Mouse (Mus musculus): ENCODE data around the gene Klhl21. TPM values are rescaled to one million over a fixed set of nuclear protein-coding genes. Genes with fewer than 3 reads are reported as not detected.
A peak's percentile ranks its signal among the peaks of the same experiment; 100 is the strongest.

The Klhl21 gene
- polyA plus RNA-seq, 1 experiment = 17.1 TPM

- peak within 1 kb of the TSS; percentile 84 for H3K4me3 ChIP-seq (ENCODE audit: control insufficient read depth, low read depth, low read length)
- TF ChIP-seq CTCF (IDR thresholded peaks at IDR 0.05; ENCODE audit: control insufficient read depth, insufficient read depth, insufficient replicate concordance, low read depth, low read length) (no peak), POLR2A (IDR thresholded peaks at IDR 0.05; ENCODE audit: control insufficient read depth, low read depth, low read length) (no peak)
- H3K27ac ChIP-seq (ENCODE audit: control insufficient read depth, insufficient read depth, low read depth, low read length) = peak within 1 kb of the TSS; percentile 65
- no peaks in the 10 kb centered on the region for H3K36me3 ChIP-seq (ENCODE audit: control insufficient read depth, insufficient read depth, low read length)
- H3K4me1 ChIP-seq (ENCODE audit: control insufficient read depth, insufficient read depth, low read length) = peaks cover 14% of the 10 kb centered on the region
- no peaks in the 10 kb centered on the region for H3K27me3 ChIP-seq (ENCODE audit: control insufficient read depth, insufficient read depth, low read length)
These were observed 20.1 kb upstream of the Klhl21 start, which contains the start of gene Thap3 for GRCm38 (mm10) chr4:151988342-151989109. TSS of gene Thap3 (minus strand) at chr4:151988997.

- Histone ChIP-seq H3K4me1 (ENCODE audit: control insufficient read depth, insufficient read depth, low read length) (peaks cover 14% of the 10 kb centered on the region), H3K4me3 (ENCODE audit: control insufficient read depth, low read depth, low read length) (peak overlapping the region; percentile 84), H3K36me3 (ENCODE audit: control insufficient read depth, insufficient read depth, low read length) (no peaks in the 10 kb centered on the region), H3K27ac (ENCODE audit: control insufficient read depth, insufficient read depth, low read depth, low read length) (0 out of 2 replicates have a peak overlapping the region, but pooled peaks have one; percentile 30), H3K27me3 (ENCODE audit: control insufficient read depth, insufficient read depth, low read length) (no peaks in the 10 kb centered on the region)
- TF ChIP-seq POLR2A (IDR thresholded peaks at IDR 0.05; ENCODE audit: control insufficient read depth, low read depth, low read length) = no peak
- no peak for TF ChIP-seq CTCF (IDR thresholded peaks at IDR 0.05; ENCODE audit: control insufficient read depth, insufficient read depth, insufficient replicate concordance, low read depth, low read length)
These were observed 19.5 kb upstream of the Klhl21 start for GRCm38 (mm10) chr4:151989110-151989488.

DNA sequence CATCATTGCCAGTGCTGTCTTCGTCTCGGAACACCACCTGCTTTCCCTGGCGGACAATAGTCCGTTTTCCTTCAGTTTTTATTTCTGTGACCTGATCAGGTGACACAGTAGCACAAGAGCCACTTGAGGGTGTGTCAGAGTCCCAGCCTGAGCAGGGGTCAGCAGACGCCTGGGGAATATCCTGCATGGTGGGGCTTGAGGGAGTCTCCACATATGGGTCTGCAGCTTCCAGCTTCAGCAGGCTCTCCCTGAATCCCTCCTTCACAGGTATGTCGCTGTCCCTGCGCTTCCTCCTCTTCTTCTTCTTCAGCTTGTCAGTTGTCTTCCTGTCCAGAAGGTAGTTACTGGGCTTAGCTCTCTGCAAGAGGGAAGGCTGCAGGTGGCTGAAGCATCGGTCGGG, 16.5 kb upstream of the Klhl21 start:
- H3K27me3 ChIP-seq (ENCODE audit: control insufficient read depth, insufficient read depth, low read length) = no peaks in the 10 kb centered on the region
- H3K27ac ChIP-seq (ENCODE audit: control insufficient read depth, insufficient read depth, low read depth, low read length) = no peak overlapping the region
- no peaks in the 10 kb centered on the region for H3K36me3 ChIP-seq (ENCODE audit: control insufficient read depth, insufficient read depth, low read length)
- TF ChIP-seq CTCF (IDR thresholded peaks at IDR 0.05; ENCODE audit: control insufficient read depth, insufficient read depth, insufficient replicate concordance, low read depth, low read length) (no peak), POLR2A (IDR thresholded peaks at IDR 0.05; ENCODE audit: control insufficient read depth, low read depth, low read length) (no peak)
- H3K4me3 ChIP-seq (ENCODE audit: control insufficient read depth, low read depth, low read length) = no peak overlapping the region
- H3K4me1 ChIP-seq (ENCODE audit: control insufficient read depth, insufficient read depth, low read length) = peaks cover 14% of the 10 kb centered on the region

DNA sequence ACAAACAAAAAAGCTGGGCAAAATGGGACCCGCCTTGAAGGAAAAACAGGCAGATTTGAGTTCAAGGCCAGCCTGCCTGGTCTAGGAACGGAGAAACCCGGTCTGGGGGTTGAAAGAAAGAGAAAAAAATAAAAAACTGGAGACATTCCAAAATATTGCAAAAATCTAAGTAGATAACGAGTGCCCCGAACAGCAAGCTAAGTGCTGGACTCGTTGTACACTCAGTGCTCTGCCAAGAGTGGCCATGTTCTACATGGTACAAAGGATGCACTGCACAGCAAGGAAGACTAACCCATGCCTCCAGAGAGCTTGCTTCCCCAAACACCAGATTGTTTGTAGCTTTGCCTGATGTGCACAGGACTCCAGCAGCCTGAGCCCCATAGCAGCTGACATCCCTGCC, 15.6 kb upstream of the Klhl21 start:
- TF ChIP-seq POLR2A (IDR thresholded peaks at IDR 0.05; ENCODE audit: control insufficient read depth, low read depth, low read length) = no peak; the same call in 1 of the 2 replicates
- no peak for TF ChIP-seq CTCF (IDR thresholded peaks at IDR 0.05; ENCODE audit: control insufficient read depth, insufficient read depth, insufficient replicate concordance, low read depth, low read length)
- H3K4me1 ChIP-seq (ENCODE audit: control insufficient read depth, insufficient read depth, low read length) = peaks cover 13% of the 10 kb centered on the region
- peak overlapping the region; percentile 73 for H3K27ac ChIP-seq (ENCODE audit: control insufficient read depth, insufficient read depth, low read depth, low read length)
- H3K27me3 ChIP-seq (ENCODE audit: control insufficient read depth, insufficient read depth, low read length) = no peaks in the 10 kb centered on the region
- H3K36me3 ChIP-seq (ENCODE audit: control insufficient read depth, insufficient read depth, low read length) = no peaks in the 10 kb centered on the region
- H3K4me3 ChIP-seq (ENCODE audit: control insufficient read depth, low read depth, low read length) = peak overlapping the region; percentile 8; the same call in 1 of the 2 replicates

DNA sequence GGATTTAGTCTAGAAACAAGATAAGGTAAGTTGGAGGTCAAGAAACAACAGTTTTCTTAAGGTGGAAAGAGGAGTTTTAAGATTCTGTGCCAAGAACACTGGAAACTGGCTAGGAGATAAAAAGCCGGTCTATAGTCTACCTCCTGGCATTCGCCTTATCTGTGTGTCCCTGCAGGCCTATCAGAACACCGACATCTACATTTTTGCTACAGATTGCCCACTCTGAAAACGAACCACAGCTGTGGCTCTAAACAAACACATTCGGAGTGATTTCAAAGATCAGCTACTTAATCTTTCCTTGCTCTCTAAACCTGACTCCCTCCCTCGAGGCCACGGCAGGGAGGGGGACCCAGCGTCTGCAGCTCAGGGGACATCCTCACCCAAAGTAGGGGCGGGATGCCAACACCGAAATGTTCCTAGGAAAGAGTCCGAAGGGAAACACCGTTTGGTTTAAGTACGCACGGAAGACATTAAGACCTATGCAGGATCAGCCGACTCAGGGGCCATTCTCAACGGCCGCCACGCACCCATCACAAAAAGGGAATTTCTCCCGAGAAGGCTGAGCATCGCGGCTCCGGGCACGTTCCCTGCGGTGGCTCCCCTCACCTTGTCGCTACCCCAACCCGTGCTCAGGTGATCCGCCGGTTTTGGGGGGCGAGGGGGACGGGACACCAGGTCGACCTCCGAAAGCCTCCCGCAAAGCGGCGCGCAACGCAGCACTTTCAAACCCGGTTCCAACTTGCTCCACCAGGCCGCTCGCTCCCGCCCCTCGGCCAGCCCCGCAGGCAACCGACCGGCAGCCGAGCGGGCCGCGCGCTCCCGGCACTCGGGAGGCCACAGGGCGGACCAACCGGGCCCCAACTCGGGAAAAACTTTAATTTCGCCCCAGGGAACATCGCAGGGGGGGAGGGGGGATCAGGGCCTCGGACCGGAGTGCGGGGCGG, 14.1 kb upstream of the Klhl21 start:
- TF ChIP-seq CTCF (IDR thresholded peaks at IDR 0.05; ENCODE audit: control insufficient read depth, insufficient read depth, insufficient replicate concordance, low read depth, low read length) = no peak
- no peak for TF ChIP-seq POLR2A (IDR thresholded peaks at IDR 0.05; ENCODE audit: control insufficient read depth, low read depth, low read length)
- H3K27ac ChIP-seq (ENCODE audit: control insufficient read depth, insufficient read depth, low read depth, low read length) = peak overlapping the region; percentile 88

GRCm38 (mm10) chr4:151995371-151996172, 13.0 kb upstream of the Klhl21 start:
- Histone ChIP-seq H3K27me3 (ENCODE audit: control insufficient read depth, insufficient read depth, low read length) (no peaks in the 10 kb centered on the region), H3K4me1 (ENCODE audit: control insufficient read depth, insufficient read depth, low read length) (peaks cover 4% of the 10 kb centered on the region), H3K27ac (ENCODE audit: control insufficient read depth, insufficient read depth, low read depth, low read length) (peak overlapping the region; percentile 97), H3K4me3 (ENCODE audit: control insufficient read depth, low read depth, low read length) (peak overlapping the region; percentile 98), H3K36me3 (ENCODE audit: control insufficient read depth, insufficient read depth, low read length) (no peaks in the 10 kb centered on the region)
- no peak for TF ChIP-seq CTCF (IDR thresholded peaks at IDR 0.05; ENCODE audit: control insufficient read depth, insufficient read depth, insufficient replicate concordance, low read depth, low read length)
- TF ChIP-seq POLR2A (IDR thresholded peaks at IDR 0.05; ENCODE audit: control insufficient read depth, low read depth, low read length) = no peak

More for the DNA sequence above, 14.1 kb upstream of the Klhl21 start:
- peaks cover 4% of the 10 kb centered on the region for H3K4me1 ChIP-seq (ENCODE audit: control insufficient read depth, insufficient read depth, low read length)
- no peaks in the 10 kb centered on the region for H3K27me3 ChIP-seq (ENCODE audit: control insufficient read depth, insufficient read depth, low read length)
- no peaks in the 10 kb centered on the region for H3K36me3 ChIP-seq (ENCODE audit: control insufficient read depth, insufficient read depth, low read length)
- peak overlapping the region; percentile 98 for H3K4me3 ChIP-seq (ENCODE audit: control insufficient read depth, low read depth, low read length)

All from testis, adult 2 months (tissue).